Mouse (Mus musculus) left cerebral cortex, postnatal 14 days (tissue): ENCODE measurements around the gene Tns1. TPM values are rescaled to one million over a fixed set of nuclear protein-coding genes. Genes with fewer than 3 reads are reported as not detected.

Source experiments
- DNase-seq, 2 experiments: peaks; one replicate each; pipeline ENCODE4 v3.0.0; 2021 to 2022; ENCODE audit warnings: low spot score in 2 of 2, mixed read lengths in 1 of 2
- intact Hi-C: fragments of 180-260 bp; cut with DNase I; formaldehyde crosslinking; loops from one replicate; pipeline ENCODE4 v1.15.1; 2025
- total RNA-seq, 2 experiments: library from RNA; stranded (reverse); gene quantifications; 2 replicates each; pipeline ENCODE4 v1.2.3; 2021

Gene Tns1
- total RNA-seq, 2 experiments from 2014 or later, result 30.2 to 39.1 TPM

- no peak for DNase-seq
Observed at GRCm38 (mm10) chr1:73932421-73933145, 191.7 kb downstream of the Tns1 start.

GRCm38 (mm10) chr1:73931851-73932250 lies 192.4 kb downstream of the Tns1 start:
- intact Hi-C loops, result no loop called here
- no peak for DNase-seq

More at GRCm38 (mm10) chr1:73932421-73933145, 191.7 kb downstream of the Tns1 start:
- intact Hi-C loops, result no loop called here

- intact Hi-C loops, result no loop called here
- DNase-seq, result no peak
Observed at GRCm38 (mm10) chr1:73930411-73931134, 193.7 kb downstream of the Tns1 start.

DNA sequence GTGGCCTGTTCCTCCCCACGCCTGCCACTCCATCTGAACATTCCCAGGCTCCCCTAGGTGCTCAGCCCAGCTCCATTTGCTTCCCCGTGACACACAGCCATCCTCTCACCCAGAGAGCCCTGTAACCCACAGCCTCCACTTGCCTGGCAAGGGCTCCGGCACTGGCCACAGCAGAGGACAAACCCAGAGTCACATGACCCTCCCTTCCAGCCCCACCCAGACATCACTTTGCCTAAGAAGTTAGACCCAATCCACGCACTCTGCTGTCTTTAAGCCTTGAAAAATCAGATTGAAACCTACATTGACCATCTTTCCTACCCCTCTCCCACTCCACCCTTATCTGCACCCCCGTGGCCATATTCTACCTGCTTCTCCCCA lies 194.3 kb downstream of the Tns1 start:
- intact Hi-C loops, result no loop called here
- no peak for DNase-seq

- intact Hi-C loops, result no loop called here
- no peak for DNase-seq
Observed at GRCm38 (mm10) chr1:73929211-73929951, 194.9 kb downstream of the Tns1 start.

DNA sequence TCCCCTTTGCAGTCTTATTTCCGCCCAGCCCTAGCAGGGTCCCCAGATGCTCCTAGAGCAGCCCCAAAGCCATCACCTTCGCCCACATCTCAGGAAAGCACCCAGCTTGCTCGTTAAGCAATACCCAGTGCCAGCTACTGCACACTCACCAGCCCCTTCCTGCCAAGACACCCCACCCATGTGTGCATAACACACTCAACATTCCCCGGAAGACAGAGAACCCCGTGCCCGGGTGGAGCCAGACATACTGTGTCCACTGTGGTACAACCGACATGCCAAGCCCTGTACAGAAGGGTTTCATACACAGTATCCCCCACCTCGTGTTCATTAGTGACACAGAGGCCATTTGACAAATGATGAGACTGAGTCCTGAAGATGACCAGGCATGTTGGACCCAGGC lies 195.9 kb downstream of the Tns1 start:
- no peak for DNase-seq
- intact Hi-C loops, result no loop called here

DNA sequence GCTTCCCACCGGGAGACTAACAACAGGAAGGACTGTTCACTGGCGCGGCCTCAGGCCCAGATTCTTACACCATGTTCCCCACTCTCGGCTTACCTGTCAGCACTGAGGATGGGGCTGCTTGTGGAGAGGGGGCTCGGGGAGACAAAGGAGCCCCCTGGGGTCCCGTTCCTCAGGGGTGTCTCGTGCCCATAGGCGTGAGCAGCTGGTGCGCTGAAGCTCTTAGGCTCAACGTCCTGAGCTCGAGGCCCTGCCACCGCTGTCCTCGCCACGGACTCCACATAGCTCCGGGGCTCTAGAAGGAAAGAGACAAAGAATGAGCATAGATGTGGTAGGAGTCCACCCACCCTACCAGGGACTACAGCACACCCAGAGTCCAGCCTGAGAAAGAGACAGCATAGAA lies 196.4 kb downstream of the Tns1 start:
- intact Hi-C loops, result no loop called here

DNA sequence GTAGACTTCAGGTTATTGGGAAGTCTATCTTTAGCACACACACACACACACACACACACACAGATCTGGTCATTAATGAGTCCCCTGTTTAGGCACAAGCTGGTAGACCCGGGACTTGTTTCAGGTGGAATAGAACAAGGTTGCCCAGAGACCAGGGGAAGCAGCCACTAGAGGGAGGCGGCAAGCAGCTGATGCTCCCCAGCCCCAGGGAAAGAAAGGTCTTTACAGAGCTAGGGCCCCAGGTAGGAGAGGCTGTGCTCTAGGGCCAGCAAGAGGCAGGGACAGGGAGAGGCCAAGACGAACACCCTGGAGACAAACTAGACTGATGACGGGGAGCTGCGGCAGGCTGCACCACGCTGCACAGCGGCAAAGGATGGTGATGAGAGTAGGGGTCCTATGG lies 198.0 kb downstream of the Tns1 start:
- intact Hi-C loops, result no loop called here
- peak in 1 of 2 experiments; percentile 43 for DNase-seq

More for the DNA sequence above, 196.4 kb downstream of the Tns1 start:
- no peak for DNase-seq

DNA sequence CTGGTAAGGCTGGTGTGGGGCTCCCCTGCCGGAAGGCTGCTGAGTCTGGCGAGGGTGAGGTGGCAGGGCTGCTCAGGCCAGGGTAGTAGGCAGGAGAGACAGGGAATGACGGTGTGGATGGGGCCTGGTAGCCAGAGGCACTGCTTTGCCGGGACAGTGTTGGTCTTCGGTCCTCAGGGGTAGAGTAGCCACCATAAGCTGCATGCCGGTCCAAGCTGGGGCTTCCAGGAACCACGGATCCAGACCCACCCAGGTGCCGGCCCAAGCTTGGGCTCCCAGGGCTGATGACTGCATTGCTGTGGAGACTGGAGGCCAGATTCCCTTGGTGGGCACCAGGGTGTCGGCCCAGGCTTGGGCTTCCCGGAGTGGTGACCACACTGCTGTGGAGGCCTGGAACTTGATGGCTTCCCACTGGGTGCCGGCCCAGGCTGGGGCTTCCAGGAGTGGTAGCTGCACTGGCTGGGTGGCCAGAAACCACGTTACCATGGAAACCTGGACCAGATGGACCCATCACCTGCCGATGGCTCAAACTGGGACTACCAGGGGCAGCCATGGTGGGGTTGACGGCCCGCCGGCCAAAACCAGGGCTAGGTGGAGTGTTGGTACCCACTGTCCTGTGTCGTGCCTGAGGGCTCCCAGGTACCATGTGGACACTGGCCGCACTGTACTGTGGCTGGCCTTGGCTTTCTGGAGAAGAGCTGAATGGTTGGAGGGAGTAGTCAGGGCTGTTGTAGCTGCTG lies 199.2 kb downstream of the Tns1 start:
- DNase-seq, result no peak
- intact Hi-C loops, result no loop called here

DNA sequence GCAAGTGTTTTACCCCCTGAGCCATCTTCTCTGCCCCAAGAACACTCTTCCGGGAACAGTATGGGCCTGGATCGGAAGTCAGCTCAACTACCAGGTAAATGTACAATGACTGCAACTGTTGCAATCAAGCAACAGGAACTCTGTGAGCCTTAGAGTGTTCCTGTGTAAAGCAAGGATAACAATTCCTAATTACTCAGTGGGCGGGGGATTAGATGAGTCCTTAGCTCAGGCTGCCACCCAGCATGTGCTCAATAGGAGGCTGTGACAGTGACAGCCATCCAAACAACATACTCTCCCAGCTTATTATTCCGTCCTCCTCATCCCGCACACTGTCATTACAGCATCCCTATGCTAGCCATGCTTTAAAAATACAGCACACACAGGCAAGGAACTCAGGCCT lies 200.0 kb downstream of the Tns1 start:
- intact Hi-C loops, result no loop called here
- DNase-seq, result no peak

- intact Hi-C loops, result no loop called here
Observed at GRCm38 (mm10) chr1:73923185-73923584, 201.1 kb downstream of the Tns1 start.

GRCm38 (mm10) chr1:73920701-73921100 lies 203.5 kb downstream of the Tns1 start:
- DNase-seq, result no peak
- intact Hi-C loops, result no loop called here

More at GRCm38 (mm10) chr1:73923185-73923584, 201.1 kb downstream of the Tns1 start:
- no peak for DNase-seq

GRCm38 (mm10) chr1:73919909-73920308 lies 204.3 kb downstream of the Tns1 start:
- intact Hi-C loops, result no loop called here
- no peak for DNase-seq

- no peak for DNase-seq
- intact Hi-C loops, result no loop called here
Observed at GRCm38 (mm10) chr1:73918001-73918400, 206.2 kb downstream of the Tns1 start.

DNA sequence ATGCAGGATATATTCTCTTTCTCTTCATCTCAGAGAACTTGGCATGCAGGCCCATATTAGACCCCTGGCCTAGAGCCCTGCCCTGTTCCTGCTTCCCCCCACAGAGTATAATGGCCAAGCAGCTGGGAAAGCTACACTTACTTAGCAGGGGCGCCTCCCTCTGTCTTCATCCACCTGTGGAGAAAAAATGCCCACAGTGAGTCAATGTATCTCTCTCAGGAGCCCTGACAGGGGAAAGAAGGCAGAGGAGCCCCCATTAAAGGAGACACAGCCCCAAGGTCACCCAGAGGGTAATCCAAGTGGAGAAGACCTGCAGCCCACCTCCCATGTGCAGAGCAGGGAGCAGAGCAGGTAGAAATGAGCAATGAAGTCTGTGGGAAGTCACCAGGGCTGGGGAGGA lies 208.0 kb downstream of the Tns1 start:
- no peak for DNase-seq
- intact Hi-C loops, result no loop called here

- intact Hi-C loops, result no loop called here
- peak; percentile 75 to 80 for DNase-seq
Observed at GRCm38 (mm10) chr1:73915218-73916070, 208.8 kb downstream of the Tns1 start.

- intact Hi-C loops, result no loop called here
- DNase-seq, result no peak
Observed at GRCm38 (mm10) chr1:73914076-73914475, 210.2 kb downstream of the Tns1 start.

DNA sequence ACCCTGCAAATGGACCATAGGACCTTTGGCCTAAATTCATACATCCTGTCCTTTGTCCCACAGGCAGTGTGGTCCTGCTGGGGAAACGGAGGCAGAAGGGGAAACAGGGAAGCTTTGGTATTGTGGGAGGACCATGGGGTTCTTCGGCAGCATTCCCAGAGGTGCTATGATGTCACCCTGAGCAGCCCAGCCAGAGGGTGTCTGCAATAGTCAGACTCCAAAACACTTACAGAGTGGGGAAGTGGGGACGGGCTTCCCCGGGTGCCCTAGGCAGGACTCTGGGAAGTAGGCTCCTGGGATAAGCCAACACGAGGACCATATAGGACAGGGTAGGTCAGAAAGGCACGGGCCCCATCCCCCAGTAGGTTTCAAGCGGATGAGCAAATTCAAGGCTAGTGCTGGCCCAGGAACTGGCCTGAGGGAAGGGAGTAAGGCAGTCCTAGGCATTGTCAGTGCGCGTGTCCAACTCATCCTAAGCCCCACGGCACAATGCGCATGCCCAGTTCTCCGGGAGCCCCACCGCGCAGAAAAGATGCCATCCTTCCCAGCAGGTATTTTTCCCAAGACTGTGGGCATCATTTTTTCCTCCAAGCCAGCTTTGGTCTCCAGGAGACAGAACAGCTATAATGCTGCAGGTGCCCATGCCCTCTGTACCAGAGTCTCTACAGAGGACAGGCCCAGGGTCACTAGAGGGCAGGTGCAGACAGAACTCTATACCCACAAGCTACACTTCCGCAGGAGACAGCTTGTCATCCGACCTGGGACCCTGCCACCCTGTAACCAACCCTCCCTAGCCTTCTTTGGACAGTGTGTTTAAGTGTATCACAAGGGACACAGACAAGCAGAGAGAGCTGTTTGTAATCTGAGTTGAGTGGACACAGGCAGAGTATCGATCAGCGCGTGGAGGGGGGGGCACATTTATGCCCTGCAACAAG lies 210.9 kb downstream of the Tns1 start:
- intact Hi-C loops, result no loop called here

More for the DNA sequence above, 210.9 kb downstream of the Tns1 start:
- DNase-seq, result no peak
